Mouse (Mus musculus) spleen, embryonic (tissue): ENCODE data around the gene Sigirr.

Source experiments
- CTCF ChIA-PET: fragments of 350-600 bp; sonication (Branson Sonifier 250); formaldehyde crosslinking; loops from one replicate; lab custom pipeline; 2022; lab: Charles Lee

The Sigirr gene

DNA sequence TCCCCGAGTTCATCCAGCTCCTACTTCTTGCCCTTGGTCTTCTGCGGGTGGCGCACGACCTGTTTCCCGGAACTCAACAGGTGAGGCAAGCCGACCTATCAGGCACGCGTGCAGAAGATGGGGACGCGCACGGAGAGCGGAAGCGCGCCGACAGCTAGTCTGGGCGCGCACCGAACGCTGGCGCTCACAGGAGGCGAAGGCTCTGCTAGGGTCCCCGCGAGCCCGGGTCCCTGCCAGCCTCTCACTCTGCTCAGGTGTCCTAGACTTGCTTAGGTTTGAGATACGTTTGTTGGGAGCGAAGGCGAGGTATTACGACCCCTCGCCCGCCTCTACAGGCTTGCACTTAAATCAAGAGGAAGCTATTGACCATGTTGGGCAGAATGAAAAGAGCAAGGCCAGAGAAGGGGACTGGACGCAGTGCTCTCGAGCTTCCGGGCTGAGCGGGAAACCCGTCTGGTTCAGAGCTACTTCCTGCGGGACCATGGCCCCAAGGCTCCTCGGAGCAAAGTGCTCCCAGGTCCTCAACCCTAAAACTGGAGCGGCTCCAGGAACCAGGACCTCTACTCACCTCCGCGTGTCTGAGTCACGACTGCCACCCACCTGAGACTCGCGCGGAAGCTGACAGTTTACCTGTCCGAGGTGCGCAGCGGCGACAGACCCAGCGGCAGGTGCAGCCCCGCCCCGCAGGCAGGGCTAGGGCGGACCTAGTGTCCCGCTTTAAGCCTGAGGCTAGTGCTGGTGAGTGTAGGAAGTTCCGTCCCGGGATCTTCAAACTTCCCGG is at the start of gene Sigirr:
Gene Sigirr, minus strand, starts transcription at position 662 of the 781 bp plus-strand sequence.
- CTCF ChIA-PET, result interaction anchor here (0.5 to 0.6 kb wide), 2 partner anchors 257 to 362 kb away, joined by 3 to 4 read pairs; no protein-coding TSS in a partner anchor

DNA sequence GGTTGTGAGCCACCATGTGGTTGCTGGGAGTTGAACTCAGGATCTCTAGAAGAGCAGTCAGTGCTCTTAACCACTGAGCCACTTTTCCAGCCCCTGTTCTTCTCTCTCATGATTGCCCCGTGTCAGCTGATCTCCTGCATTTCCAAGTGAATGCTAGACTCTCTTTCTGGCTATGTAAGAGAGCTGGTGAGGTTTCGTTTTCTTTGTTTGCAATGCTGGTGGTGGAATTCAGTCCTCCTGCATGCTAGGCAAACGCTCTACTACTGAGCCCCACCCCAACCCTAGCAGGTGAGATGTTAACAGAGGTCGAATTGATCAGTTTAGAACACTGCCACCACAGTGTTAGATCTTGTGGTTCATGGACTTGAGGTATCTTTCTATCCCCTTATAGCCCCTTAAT is 48.3 kb upstream of the Sigirr start:
- CTCF ChIA-PET, result no interaction called here

DNA sequence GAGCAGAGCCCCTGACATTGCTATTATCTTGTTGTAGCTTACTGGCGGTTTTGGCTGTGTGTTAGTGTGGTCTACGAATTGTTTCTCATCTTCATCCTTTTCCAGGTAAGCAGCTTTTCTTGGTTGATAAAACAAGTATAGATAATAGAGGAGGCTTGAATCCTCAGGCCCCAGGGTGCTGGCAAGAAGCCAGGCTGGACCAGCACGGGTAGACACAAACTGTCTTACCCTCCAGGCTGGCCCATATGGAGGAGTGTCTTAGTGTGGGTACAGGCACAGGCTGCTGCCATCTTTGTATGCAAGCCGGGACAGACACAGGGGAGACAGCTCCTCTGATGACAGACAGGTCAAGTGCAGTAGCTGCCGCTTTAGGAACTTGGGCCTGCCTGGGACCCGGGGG is 46.7 kb upstream of the Sigirr start:
- CTCF ChIA-PET, result no interaction called here

DNA sequence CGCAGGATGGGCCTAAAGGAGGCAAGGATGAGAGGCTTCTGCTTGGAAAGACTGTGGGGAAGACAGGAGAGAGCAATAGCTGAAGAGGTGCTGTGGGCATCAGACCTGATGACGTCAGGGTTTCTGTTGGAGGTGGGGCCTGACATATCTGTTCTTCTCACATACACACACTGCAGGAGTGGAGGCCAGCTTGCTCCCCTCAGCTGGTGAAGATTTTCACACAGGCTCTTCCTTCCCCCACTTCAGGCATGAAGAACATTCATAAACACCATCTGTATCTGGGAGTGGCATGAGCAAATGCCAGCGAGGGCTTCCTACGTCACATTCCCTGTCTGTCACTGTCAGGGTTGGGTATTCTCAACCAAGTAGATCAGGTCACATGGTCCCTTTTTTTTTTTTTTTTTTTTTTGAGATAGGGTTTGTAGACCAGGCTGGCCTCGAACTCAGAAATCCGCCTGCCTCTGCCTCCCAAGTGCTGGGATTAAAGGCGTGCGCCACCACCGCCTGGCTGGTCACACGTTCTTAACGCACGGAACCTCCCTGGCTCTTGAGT is 45.7 kb upstream of the Sigirr start:
- CTCF ChIA-PET, result no interaction called here

DNA sequence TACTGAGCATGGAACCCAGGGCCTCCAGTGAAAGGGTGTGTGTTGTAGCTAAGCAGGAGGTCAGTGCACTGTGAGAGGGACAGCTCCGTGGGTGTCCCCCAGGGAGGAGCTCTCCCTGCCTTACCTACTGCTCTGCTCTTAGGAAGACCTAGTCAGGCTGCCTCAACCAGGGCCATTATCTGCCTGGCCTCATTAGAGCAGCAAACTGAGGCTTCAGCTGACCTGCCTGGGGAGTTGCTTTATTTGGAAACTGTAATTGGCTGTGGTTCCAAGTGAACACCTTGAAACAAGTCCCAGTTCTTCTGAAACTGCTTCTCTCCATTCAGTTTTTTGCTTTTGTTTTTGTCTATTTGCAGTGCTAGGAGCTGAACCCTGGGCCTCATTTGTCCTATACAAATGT is 45.0 kb upstream of the Sigirr start:
- CTCF ChIA-PET, result no interaction called here

DNA sequence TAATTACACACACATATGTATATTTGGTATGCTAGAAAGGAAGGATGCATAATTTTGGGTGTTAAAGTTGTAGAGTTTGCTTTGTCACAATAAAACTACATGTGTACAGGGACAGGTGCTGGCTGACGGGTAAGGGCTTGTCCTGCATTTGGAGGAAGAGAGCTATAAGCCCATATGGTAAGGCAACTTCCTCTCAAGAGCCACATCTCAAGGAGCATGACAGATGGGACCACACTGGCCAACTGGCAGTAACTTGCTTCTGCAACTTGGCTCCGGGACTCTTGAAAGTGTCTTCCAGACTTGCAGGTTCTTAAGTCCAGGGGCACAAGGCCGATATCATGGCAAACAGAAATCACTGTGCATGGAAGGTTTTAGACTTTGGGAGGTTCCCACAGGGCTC is 44.3 kb upstream of the Sigirr start:
- CTCF ChIA-PET, result no interaction called here

DNA sequence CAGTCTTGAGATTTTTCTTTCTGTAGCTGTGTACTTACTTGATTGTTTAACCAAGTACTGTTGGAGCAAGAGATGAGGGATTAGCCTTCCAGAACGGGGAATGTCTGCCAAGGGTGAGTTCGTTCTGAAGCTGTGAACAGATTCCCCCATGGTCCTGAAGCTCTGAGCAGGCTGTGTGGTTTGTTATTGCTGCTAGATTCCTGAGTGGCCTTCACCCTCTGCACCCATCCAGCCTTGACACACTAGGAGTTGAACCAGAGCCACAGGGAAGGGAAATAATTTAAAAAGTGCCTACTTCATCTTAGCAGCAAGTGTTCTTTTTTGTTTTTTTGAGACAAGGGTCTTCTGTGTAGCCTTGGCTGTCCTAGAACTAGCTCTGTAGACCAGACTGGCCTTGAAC is 43.5 kb upstream of the Sigirr start:
- CTCF ChIA-PET, result interaction anchor here (0.5 to 0.6 kb wide), 2 partner anchors 234 to 245 kb away, joined by 3 to 4 read pairs; no protein-coding TSS in a partner anchor

DNA sequence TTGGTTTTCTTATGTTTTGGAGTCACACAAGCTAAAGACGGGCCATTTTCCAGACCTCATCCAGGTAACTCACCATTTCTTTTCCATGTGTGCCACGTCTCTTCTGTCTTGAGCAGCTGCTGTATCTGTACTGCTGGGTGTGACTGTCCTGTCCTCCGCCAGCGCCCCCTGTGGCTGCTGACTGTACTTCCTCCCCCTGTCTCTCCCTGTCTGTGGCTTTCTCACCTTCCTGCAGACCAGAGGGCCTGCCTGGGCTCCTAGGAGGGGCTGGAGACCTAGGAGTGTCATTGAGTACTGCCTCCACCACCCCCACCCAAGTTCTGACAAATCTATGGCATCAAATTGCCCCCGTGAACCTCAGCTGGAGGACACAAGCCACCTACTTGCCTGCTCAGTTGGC is 42.7 kb upstream of the Sigirr start:
- CTCF ChIA-PET, result interaction anchor here (0.6 kb wide), 1 partner anchor 246 kb away, joined by 3 read pairs; no protein-coding TSS in a partner anchor

DNA sequence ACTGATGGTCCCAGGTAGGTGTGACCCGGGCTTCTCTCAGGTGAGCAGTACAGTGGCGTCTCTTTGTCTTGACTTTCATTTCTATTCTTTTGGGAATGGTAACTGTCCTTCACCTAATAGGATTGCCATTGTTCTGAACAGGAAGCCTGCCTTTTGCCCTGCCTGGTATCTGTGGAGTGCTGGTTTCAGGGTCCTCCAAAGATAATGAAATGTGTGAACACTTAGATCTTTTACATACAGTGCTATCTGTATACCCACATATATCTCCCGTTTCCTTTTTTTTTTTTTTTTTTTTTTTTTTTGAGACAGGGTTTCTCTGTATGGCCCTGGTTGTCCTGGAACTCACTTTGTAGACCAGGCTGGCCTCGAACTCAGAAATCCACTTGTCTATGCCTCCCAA is 41.0 kb upstream of the Sigirr start:
- CTCF ChIA-PET, result no interaction called here

DNA sequence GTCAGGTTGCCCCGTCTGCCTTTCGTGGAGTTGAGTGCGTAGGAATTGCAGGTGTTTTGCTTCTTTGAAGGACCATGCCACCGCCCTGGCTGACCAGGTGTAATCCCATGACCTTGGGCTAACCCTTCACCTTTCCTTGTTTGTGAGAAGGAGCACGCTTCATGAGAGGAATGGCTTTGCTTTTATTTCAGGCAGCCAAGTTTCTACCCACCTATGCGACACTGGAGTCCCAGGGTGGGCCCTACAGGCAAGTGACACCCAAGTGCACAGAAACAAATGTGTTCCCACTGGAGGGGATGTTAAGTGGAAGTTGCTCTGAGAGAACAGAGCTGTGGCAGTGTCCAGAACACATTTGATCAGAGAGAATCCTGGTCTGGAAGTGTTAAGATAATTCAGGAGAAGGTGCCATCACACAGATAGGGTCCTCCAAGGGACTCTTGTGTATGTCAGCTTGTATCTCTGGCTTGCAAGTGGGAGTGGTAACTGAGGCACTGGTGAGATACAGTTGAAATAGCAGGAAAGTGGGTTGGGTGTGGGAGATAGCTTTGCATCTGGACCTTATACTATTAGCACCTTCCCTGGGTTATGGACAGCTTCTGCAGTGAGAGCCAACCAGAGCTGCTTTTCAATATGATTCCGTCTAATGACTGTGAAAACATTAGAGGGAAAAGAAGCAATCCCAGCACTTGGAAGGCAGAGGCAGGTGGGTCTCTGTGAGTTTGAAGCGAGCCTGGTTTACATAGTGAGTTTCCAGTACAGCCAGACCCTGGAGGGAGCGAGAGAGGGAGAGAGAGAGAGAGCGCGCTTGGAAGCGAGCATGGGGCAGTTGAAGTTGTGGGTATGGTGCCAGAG is 31.8 kb upstream of the Sigirr start:
- CTCF ChIA-PET, result no interaction called here

DNA sequence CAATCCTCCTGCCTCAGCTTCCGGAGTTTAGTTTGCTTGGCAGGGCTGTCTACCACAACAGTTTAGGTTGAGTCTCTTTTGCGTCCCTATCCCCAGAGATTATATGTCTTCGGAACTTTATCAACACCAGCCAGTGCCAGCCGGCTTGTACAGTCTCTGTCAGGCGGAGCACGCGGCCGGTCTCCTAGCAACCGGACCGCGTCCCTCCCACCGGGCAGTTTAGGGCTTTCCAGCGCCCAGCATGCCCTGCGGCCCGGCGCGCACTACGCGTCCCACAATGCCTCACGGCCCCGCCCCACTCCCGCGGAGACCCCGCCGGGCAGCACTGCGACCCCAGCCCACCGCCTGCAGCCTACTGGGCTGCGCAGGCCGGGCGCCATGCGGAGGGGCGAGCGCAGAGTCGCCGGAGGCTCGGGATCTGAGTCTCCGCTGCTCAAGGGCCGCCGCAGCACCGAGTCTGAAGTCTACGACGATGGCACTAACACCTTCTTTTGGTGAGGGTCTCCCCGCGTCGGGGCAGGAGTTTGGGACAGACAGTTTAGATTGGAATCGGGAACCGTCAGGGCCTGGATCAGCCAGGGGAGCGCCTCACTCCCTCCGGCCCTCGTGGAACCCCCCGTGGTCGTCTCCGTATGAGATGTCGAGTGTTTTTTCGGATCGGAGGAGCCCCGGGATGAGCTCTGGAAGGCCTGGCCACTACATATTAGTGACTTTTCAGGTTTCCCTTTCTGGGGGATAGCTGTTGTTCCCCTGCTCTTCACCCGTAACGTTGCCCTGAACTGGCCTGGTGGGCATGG is 30.9 kb upstream of the Sigirr start:
- CTCF ChIA-PET, result interaction anchor here (0.5 kb wide), 1 partner anchor 266 kb away, joined by 3 read pairs; no protein-coding TSS in a partner anchor

DNA sequence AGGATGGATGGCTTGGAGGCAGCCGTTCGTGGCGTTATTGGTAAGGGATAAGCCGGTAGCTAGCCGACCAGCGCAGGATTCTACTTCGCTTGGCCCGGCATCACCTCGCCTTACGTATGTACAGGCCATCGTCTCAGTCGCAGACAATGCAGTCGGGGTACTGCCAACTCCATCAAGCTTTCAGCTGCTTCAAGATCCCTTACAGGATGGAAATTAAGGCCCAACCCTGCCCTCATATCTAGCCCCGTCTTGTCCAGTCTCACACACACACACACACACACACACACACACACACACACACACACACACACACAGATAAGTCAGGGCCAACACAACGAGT is 23.1 kb upstream of the Sigirr start:
- CTCF ChIA-PET, result no interaction called here

DNA sequence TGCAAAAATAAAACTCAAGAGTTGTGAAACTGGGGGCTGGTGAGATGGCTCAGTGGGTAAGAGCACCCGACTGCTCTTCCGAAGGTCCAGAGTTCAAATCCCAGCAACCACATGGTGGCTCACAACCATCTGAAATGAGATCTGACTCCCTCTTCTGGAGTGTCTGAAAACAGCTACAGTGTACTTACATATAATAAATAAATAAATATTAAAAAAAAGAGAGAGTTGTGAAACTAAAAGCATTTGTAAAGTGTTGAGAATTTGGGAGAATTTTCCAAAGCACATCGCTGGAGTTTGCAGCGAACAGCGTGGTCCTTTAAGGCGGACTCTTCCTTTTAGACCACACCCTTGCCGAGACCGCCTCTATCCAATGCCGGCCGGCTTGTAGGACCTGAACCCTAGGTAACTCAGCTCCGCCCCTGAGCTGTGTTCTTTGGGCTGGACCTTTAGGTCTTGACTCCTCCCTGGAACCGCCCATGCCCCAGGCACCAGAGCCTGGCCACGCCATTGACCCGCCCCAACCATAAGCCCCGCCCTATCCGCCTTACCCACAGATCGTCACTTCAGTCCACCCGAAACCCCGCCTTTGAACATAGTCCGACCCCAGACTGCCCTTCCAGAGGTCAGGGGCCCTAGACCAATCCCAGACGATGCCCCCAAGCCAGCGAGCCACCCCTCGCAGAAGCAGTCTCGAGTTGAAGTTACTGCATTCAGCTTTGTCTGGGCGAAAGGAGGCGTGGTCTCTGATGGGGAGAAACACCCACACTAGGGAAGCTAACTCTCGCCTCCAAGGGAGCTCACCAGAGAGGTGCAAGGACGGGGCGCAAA is 22.5 kb upstream of the Sigirr start:
- CTCF ChIA-PET, result interaction anchor here (0.9 kb wide), 1 partner anchor 41 kb away, joined by 3 read pairs; no protein-coding TSS in a partner anchor

DNA sequence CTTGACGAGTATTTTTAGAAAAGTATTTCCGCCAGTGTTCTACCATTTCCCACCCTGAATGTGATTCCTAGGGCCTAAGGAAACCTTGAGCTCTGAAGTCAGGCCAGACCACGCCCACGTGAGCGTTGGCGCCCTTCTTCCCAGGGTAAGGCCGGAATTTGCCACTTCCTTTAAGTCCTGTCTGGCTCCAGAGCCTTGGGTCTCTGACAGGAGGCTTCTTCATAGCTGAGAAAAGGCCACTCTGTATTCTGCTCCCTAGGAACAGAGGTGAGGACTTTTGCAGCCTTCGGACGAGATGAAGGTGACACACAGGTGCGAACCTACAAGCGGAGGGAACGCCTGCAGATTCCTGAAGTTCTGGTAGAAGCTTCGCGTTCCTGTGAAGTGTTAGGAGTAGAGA is 21.9 kb upstream of the Sigirr start, which contains the start of gene Ptdss2:
Gene Ptdss2, plus strand, starts transcription at position 138 of the 400 bp plus-strand sequence.
- CTCF ChIA-PET, result interaction anchor here (0.9 kb wide), 1 partner anchor 40 kb away, joined by 3 read pairs; no protein-coding TSS in a partner anchor

DNA sequence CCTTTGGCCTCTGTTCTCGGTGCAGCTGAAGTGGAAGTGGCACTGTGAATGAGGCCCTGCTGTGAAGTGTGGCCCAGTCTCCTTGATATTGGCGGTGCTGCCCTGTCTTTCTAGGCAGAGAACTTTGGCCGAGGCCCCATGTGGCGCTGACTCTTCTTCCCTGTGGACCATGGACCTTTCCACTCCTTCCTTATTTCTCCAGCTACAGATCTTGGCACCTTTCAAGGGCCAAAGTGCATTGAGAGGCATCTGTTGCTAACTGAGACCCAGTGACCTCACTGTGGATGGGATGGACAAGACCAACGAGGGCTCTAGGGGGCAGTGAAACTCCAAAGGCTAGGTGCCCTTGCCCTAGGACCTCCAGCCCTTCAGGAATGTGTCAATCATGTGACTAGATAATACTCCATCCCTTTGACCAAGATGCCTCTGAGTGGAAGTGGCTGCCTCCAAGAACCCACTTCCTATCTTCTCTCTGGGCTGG is 20.7 kb upstream of the Sigirr start:
- CTCF ChIA-PET, result no interaction called here

DNA sequence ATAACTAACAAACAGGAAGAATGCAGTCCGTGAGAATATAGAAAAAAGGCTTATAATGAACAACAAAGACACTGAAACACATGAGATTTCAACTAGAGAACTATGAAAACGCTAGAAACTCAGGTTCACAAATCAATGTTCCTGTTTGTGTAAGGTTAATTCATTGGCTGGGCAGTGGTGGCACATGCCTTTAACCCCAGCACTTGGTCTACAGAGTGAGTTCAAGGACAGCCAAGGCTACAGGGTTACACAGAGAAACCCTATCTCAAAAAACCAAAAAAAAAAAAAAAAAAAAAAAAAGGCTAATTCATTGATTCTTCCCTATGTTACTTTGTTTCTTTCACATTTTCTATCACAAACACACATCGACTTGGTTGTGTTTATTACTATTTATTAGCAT is 20.2 kb upstream of the Sigirr start:
- CTCF ChIA-PET, result no interaction called here

DNA sequence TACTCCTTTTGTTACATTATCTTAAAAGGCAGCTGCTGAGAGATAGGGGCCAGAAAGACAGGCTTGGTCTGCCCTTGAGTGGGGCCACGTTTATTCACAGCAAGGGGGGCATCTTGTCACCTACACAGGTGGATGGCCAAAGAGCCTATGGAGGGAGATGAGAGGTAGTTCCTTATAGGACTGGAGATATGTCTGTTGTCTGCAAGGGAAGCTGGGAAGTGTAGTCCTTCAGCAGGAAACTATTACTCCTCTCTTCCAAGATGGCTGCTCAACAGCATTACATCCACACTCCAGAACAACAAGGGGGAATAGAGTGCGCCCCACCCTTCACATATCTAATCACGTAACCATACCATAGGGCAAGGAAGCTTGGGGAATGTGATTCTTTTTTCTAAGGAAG is 19.1 kb upstream of the Sigirr start:
- CTCF ChIA-PET, result no interaction called here

DNA sequence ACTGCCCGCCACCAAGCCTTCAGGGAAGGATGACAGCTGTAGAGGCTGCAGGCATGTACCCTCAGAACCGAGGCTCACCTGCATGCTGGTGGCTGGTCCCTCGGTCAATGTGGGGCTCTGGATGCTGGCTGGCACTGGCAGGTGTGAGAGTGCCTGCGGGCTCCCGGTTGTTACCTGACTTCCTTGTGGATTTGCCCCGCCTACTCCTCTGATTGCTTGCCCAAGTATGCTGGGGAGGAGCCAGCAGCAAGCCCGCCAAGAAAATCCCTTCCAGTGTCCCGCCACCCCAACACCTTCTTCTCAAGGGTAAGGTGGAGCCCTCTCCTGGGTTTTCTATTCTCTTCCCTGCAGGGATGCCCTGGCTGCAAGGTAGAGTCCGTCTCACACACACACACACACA is 17.3 kb upstream of the Sigirr start, which contains the start of gene Ano9:
Gene Ano9, minus strand, starts transcription at position 171 of the 400 bp plus-strand sequence.
- CTCF ChIA-PET, result no interaction called here

DNA sequence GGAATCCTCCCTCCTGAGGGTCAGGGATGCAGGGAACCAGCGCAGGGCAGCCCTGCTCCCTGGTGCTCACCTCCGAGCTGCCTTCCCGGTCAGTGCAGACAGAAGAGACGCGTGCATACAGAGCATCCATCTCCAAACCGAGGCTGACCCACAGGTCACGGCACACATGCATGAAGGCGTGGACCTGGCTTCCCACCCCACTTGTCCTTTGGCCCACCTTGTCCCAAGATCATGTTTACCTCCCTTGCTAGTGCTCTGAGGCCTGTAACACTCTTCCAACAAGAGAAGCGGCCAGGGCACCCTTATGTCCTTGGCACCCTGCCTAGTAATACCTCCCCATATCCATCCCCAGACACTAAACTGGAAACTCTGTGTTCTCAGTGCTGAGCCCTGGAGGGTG is 15.5 kb upstream of the Sigirr start:
- CTCF ChIA-PET, result no interaction called here

DNA sequence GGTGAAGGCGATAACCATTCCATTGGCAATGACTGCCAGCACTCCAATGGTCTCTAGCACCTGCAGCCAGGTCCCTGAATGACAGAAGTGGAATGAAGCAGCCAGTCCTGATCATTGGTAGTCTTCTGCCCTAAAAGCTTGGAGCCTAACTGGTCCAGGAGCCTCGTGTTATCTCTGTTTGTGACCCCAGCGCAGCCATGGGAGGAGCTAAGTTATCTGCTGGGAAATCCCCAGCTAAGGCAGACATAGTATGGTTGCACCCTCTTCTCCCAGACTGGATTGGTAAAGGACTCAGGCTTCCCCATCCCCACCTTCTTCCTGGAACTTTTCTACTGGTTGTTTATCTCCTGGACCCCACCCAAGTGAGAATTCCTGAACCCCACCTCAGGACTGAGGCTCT is 2.8 kb upstream of the Sigirr start:
- CTCF ChIA-PET, result no interaction called here
